Mouse (Mus musculus): ENCODE data around the gene Cdk10. TPM values are rescaled to one million over a fixed set of nuclear protein-coding genes. Genes with fewer than 3 reads are reported as not detected.
"Not testable (repeated sequence)": the region's sequence is repeated elsewhere in the genome, so short reads cannot be mapped to it uniquely, and the experiment has no call there.

The Cdk10 gene
- polyA plus RNA-seq, 1 experiment from 2014 or later, result 44.0 TPM

GRCm38 (mm10) chr8:123254099-123254885, 29.6 kb downstream of the Cdk10 start, which contains the start of the genes Zfp276 and Vps9d1:
Zfp276 (plus strand) TSS chr8:123254195.
Vps9d1 (minus strand) TSS chr8:123254348.
- Histone ChIP-seq H3K4me3 (peak within 1 kb of the TSS; percentile 97), H3K9ac (peak within 1 kb of the TSS; percentile 99), H3K27me3 (no peaks in the 10 kb centered on the region), H3K9me3 (no peaks in the 10 kb centered on the region), H3K4me2 (peak within 1 kb of the TSS; percentile 99), H3K36me3 (peaks cover 65% of the 10 kb centered on the region), H3K27ac (peak within 1 kb of the TSS; percentile 94), H3K4me1 (replicated peaks) (peaks cover 39% of the 10 kb centered on the region)
- under 1% methylated on average over 83 of the region's 99 CpGs for WGBS
- peak; percentile 96 for ATAC-seq (ENCODE audit: low FRiP score)

- Histone ChIP-seq H3K36me3 (peaks cover 66% of the 10 kb centered on the region), H3K4me1 (replicated peaks) (peaks cover 39% of the 10 kb centered on the region), H3K9ac (peak overlapping the region; percentile 99), H3K4me2 (peak overlapping the region; percentile 99), H3K4me3 (peak overlapping the region; percentile 97), H3K9me3 (no peaks in the 10 kb centered on the region), H3K27ac (no peak overlapping the region), H3K27me3 (no peaks in the 10 kb centered on the region)
- ATAC-seq (ENCODE audit: low FRiP score), result no peak
- WGBS, result 72% methylated on average over 6 of the region's 6 CpGs
These were observed 30.5 kb downstream of the Cdk10 start for GRCm38 (mm10) chr8:123255170-123255569.

- ATAC-seq (ENCODE audit: low FRiP score), result no peak
- Histone ChIP-seq H3K27me3 (no peaks in the 10 kb centered on the region), H3K4me1 (replicated peaks) (peaks cover 39% of the 10 kb centered on the region), H3K4me2 (no peak overlapping the region), H3K27ac (no peak overlapping the region), H3K9me3 (no peaks in the 10 kb centered on the region), H3K9ac (no peak overlapping the region; the same call in 1 of the 2 replicates), H3K36me3 (peaks cover 61% of the 10 kb centered on the region), H3K4me3 (no peak overlapping the region)
- 64% methylated on average over 3 of the region's 3 CpGs for WGBS
These were observed 32.5 kb downstream of the Cdk10 start for GRCm38 (mm10) chr8:123257114-123257513.

GRCm38 (mm10) chr8:123257593-123257992, 33.0 kb downstream of the Cdk10 start:
- not testable (repeated sequence) for H3K9me3 ChIP-seq; H3K27me3 ChIP-seq; H3K4me3 ChIP-seq; H3K27ac ChIP-seq; ATAC-seq (ENCODE audit: low FRiP score); H3K4me2 ChIP-seq; H3K9ac ChIP-seq
- Histone ChIP-seq H3K36me3 (peaks cover 63% of the 10 kb centered on the region), H3K4me1 (replicated peaks) (peaks cover 35% of the 10 kb centered on the region)
- 94% methylated on average over 7 of the region's 8 CpGs for WGBS

- Histone ChIP-seq H3K9ac (no peak overlapping the region), H3K4me3 (no peak overlapping the region), H3K4me1 (replicated peaks) (no peaks in the 10 kb centered on the region), H3K27ac (no peak overlapping the region), H3K4me2 (no peak overlapping the region), H3K9me3 (no peaks in the 10 kb centered on the region), H3K27me3 (no peaks in the 10 kb centered on the region), H3K36me3 (peaks cover 79% of the 10 kb centered on the region)
- 74% methylated on average over 14 of the region's 14 CpGs for WGBS
- no peak for ATAC-seq (ENCODE audit: low FRiP score)
These were observed 43.4 kb downstream of the Cdk10 start for GRCm38 (mm10) chr8:123267926-123268656.

- Histone ChIP-seq H3K4me2 (no peak overlapping the region), H3K36me3 (peaks cover 50% of the 10 kb centered on the region)
- WGBS, result 88% methylated on average over 10 of the region's 10 CpGs
These were observed 46.5 kb downstream of the Cdk10 start for GRCm38 (mm10) chr8:123271147-123271546.

GRCm38 (mm10) chr8:123271901-123272300, 47.3 kb downstream of the Cdk10 start:
- Histone ChIP-seq H3K36me3 (peaks cover 43% of the 10 kb centered on the region), H3K9me3 (no peaks in the 10 kb centered on the region), H3K4me1 (replicated peaks) (no peaks in the 10 kb centered on the region), H3K9ac (peak overlapping the region; percentile 53; the same call in 1 of the 2 replicates), H3K4me3 (no peak overlapping the region), H3K4me2 (no peak overlapping the region), H3K27ac (no peak overlapping the region), H3K27me3 (no peaks in the 10 kb centered on the region)
- WGBS, result 72% methylated on average over 4 of the region's 4 CpGs
- ATAC-seq (ENCODE audit: low FRiP score), result no peak

More at GRCm38 (mm10) chr8:123271147-123271546, 46.5 kb downstream of the Cdk10 start:
- Histone ChIP-seq H3K4me1 (replicated peaks) (no peaks in the 10 kb centered on the region), H3K27ac (no peak overlapping the region), H3K9ac (0 out of 2 replicates have a peak overlapping the region, but pooled peaks have one; percentile 8), H3K9me3 (no peaks in the 10 kb centered on the region), H3K4me3 (no peak overlapping the region), H3K27me3 (no peaks in the 10 kb centered on the region)
- no peak for ATAC-seq (ENCODE audit: low FRiP score)

- no peaks in the 10 kb centered on the region for H3K9me3 ChIP-seq
- no peaks in the 10 kb centered on the region for H3K27me3 ChIP-seq
- H3K4me2 ChIP-seq, result no peak overlapping the region
- H3K4me3 ChIP-seq, result no peak overlapping the region
- H3K4me1 ChIP-seq (replicated peaks), result no peaks in the 10 kb centered on the region
- no peak overlapping the region for H3K9ac ChIP-seq
- 87% methylated on average over 5 of the region's 5 CpGs for WGBS
- no peak for ATAC-seq (ENCODE audit: low FRiP score)
- H3K27ac ChIP-seq, result no peak overlapping the region
- peaks cover 17% of the 10 kb centered on the region for H3K36me3 ChIP-seq
These were observed 49.8 kb downstream of the Cdk10 start for GRCm38 (mm10) chr8:123274447-123274846.

GRCm38 (mm10) chr8:123275096-123275495, 50.5 kb downstream of the Cdk10 start:
- no peak for ATAC-seq (ENCODE audit: low FRiP score)
- Histone ChIP-seq H3K9me3 (no peaks in the 10 kb centered on the region), H3K9ac (no peak overlapping the region), H3K27ac (no peak overlapping the region), H3K4me1 (replicated peaks) (no peaks in the 10 kb centered on the region), H3K36me3 (peaks cover 11% of the 10 kb centered on the region), H3K4me2 (no peak overlapping the region), H3K4me3 (no peak overlapping the region), H3K27me3 (no peaks in the 10 kb centered on the region)
- WGBS, result 95% methylated on average over 12 of the region's 12 CpGs

GRCm38 (mm10) chr8:123278445-123278844, 53.8 kb downstream of the Cdk10 start:
- Histone ChIP-seq H3K36me3 (peaks cover 4% of the 10 kb centered on the region; the same call in 1 of the 2 replicates), H3K4me2 (no peak overlapping the region), H3K27me3 (no peaks in the 10 kb centered on the region), H3K4me3 (no peak overlapping the region), H3K9ac (no peak overlapping the region), H3K27ac (no peak overlapping the region), H3K9me3 (no peaks in the 10 kb centered on the region), H3K4me1 (replicated peaks) (no peaks in the 10 kb centered on the region)
- no peak for ATAC-seq (ENCODE audit: low FRiP score)
- WGBS, result 77% methylated on average over 7 of the region's 7 CpGs

GRCm38 (mm10) chr8:123279828-123280227, 55.2 kb downstream of the Cdk10 start:
- no peak overlapping the region for H3K27ac ChIP-seq
- 93% methylated on average over 4 of the region's 4 CpGs for WGBS
- H3K36me3 ChIP-seq, result peaks cover 4% of the 10 kb centered on the region; the same call in 1 of the 2 replicates
- no peak for ATAC-seq (ENCODE audit: low FRiP score)
- no peaks in the 10 kb centered on the region for H3K4me1 ChIP-seq (replicated peaks)
- no peak overlapping the region for H3K4me2 ChIP-seq
- H3K9me3 ChIP-seq, result no peaks in the 10 kb centered on the region
- no peaks in the 10 kb centered on the region for H3K27me3 ChIP-seq
- H3K9ac ChIP-seq, result no peak overlapping the region
- no peak overlapping the region for H3K4me3 ChIP-seq

- H3K4me3 ChIP-seq, result no peak overlapping the region
- no peaks in the 10 kb centered on the region for H3K27me3 ChIP-seq
- no peaks in the 10 kb centered on the region for H3K4me1 ChIP-seq (replicated peaks)
- no peak overlapping the region for H3K4me2 ChIP-seq
- ATAC-seq (ENCODE audit: low FRiP score), result no peak
- no peak overlapping the region for H3K9ac ChIP-seq
- no peak overlapping the region for H3K27ac ChIP-seq
- no peaks in the 10 kb centered on the region for H3K9me3 ChIP-seq
- 86% methylated on average over 13 of the region's 13 CpGs for WGBS
- H3K36me3 ChIP-seq, result peaks cover 4% of the 10 kb centered on the region; the same call in 1 of the 2 replicates
These were observed 55.9 kb downstream of the Cdk10 start for GRCm38 (mm10) chr8:123280302-123281094.
